Mouse (Mus musculus) kidney, postnatal 10 days (tissue): ENCODE data around the gene Capn5.
A peak's percentile ranks its signal among the peaks of the same experiment; 100 is the strongest.
"Not testable (repeated sequence)": the region's sequence is repeated elsewhere in the genome, so short reads cannot be mapped to it uniquely, and the experiment has no call there.

Experiments used
- DNase-seq: peaks from one replicate; pipeline ENCODE4 v3.0.0; 2021; ENCODE audit warnings: mixed read lengths

The Capn5 gene

DNA sequence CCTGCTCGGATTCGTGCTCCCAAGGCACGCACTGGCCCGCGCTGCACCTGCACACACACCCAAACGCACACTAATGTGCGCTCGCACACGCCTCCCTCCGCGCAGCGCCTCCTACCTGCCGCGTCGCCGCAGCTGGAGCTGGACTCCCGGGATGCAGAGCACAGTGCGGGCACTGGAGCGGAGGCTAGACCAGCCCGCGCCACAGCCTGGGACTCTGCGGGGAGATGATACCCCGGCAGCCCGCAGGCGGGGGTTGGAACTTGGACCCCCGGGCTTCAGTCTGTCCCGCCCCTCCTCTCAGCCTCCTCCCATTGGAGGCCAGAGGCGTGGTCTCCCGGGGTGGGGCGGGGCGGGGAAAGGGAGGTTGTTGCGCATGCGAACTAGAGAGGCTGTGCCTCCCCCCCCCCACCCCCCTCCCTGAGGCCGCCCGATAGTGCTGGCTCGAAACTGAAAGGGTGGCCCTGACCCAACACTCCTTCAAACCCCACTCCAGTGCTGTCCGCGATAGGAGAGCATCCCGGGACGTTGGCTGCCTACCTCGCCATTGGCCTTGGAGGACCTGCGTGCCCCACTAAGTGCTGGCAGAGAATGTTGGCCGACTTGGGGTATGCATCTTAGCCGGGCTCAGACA, at the start of gene Capn5:
Gene Capn5, minus strand, starts transcription at position 346 of the 631 bp plus-strand sequence.
- DNase-seq, result peak; percentile 78

GRCm38 (mm10) chr7:98223796-98224195, 45.7 kb upstream of the Capn5 start:
- DNase-seq, result no peak

GRCm38 (mm10) chr7:98216713-98217112, 38.6 kb upstream of the Capn5 start:
- no peak for DNase-seq

DNA sequence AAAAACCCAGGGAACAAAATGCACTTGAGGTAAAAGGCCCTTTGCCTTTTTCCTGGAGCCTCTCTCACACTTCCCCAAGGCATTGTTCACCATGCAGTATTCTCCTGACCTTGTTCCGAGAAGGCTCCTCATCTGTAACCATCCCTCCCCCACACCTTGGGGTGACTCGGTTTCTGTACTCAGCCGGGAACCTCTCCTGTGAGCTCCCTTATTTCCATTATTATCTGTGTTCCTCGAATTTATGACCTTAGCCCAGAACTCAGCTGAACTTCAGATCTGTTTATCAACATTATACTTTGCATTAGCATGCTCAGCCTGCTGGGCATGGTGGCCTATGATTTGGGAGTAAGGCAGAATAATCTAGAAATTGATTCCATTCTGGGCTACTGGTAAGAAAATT, 24.9 kb upstream of the Capn5 start:
- DNase-seq, result no peak

DNA sequence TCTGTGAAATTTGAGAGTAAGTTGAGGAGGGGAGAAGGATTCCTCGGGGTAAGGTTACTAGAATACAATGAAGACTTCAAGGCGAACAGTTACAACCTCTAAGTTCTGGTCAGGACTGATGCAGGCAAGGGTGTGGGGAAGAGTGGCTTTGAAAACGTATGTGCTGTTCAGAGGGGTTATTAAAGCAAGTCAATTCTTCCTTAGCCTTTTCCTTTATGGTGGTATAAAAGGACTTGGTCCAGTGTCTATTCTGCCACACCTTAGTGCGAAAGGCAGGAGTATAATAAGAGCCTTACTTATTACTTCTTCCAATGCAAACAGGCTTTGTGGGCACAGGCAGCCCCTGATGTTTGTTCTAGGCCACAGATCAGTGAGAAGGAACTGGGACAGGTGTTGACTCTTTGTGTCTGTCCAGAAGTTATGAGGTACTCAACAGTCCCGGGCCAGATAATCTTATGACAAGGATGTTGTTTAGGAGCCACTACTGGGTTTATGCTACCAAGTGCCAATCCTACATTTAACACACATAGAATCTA, 23.5 kb upstream of the Capn5 start:
- no peak for DNase-seq

GRCm38 (mm10) chr7:98200396-98200795, 22.3 kb upstream of the Capn5 start:
- DNase-seq, result no peak

- no peak for DNase-seq
These were observed 21.3 kb upstream of the Capn5 start, which contains the start of gene B3gnt6 for GRCm38 (mm10) chr7:98199381-98199780. B3gnt6 (minus strand) TSS chr7:98199481.

DNA sequence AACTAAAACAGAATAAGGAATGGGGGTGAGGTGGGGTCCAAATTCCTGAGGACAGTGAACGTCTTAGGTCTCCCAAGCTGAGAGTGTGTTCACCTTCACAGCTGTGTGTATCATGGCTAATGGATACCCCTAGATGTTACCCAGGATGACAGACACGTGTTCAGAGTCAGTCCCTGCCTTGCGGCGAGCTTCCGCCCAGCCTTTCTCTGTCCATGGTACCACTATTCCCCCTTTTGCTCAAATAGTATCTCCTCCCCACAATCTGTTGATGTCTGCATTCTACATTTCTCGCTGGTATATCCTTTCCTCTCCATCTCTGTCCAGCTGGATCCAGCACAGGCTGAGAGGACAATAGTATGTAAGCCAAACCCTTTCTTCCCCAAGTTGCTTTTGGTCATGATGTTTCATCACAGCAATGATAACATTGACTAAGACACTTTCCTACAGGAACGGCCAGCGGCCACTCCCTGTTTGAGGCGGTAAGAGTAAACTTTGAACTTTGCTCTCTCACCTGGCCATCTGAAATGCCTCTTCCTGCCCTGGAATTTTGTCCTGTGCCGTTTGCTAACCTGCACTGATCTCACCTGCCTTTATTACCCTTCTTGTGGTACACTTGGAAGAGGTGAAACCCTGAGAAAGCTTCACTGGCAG, 17.2 kb upstream of the Capn5 start:
- no peak for DNase-seq

- no peak for DNase-seq
These were observed 16.1 kb upstream of the Capn5 start for GRCm38 (mm10) chr7:98194026-98194792.

DNA sequence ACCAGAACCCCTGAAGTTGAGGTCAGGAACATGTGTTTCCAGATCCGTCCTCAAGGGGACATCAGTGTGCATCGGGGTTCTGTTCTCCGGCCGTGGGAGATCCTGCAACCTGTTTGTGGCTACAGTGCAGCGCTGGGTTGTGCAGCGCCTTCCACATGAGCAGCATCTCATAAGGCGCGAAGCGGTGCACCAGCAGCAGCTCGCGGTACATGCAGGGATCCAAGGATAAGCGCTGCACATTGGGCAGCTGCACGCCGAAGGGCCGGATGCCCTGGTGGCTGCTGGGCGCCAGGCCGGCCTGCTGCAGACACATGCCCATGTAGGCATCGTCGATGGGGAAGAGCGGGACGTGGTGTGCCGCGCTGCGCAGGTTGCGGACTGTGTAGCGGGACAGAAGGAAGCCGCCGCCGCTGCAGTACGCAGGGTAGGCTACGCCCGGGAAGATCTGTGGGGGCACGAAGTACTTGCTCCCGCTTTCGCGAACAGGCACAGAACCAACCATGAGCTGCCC, 15.5 kb upstream of the Capn5 start:
- peak; percentile 32 for DNase-seq

DNA sequence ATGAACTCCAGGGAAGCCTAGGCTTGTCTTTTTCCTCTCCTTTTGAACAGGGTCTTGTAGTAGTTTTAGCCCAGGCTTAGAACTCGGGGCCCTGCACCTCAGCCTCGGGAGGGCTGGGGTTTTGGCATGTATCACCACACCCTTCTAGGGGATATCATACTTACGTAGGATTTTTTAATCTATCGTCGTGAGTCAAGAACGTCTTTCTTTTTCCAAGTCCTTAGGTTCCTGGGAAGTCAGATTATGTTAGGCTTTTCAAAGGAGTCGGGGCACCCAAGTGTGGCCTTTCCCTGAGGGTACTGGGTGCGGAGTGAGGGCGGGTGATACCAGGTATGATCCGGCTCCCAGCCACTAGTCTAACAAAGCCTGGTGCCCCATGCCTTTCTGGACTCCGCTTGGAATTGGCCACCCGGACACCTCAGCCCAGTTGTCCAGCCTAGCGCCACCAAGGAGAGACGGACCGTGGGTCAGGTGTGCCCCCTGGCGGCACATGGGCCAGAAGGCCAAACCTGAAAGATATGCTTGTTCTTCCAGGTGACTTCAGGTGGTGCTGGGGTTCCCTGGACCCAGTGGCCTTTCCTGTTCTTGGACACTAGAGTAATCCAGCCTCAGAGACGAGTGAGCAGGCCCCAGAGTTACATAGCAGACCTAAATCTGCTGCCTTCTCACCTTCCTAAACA, 13.6 kb upstream of the Capn5 start:
- peak; percentile 75 for DNase-seq

DNA sequence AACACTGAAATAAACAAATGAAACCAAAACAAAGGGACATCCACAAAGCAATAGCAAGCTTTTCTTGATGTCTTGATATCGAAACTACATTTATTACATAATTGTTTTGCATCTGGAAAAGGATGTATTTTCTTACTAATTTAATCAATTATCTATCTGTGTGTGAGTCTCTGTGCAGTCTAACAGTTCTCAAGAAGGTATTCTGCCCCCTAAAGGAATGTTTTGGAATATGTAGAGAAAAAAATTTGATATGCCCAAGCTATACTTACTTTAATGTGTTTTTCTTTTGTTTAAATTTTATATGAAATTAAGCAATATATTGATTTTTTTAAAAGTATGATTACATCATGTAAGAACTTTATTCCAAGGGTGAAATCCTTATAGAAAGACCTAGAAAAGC, 12.5 kb upstream of the Capn5 start:
- no peak for DNase-seq

DNA sequence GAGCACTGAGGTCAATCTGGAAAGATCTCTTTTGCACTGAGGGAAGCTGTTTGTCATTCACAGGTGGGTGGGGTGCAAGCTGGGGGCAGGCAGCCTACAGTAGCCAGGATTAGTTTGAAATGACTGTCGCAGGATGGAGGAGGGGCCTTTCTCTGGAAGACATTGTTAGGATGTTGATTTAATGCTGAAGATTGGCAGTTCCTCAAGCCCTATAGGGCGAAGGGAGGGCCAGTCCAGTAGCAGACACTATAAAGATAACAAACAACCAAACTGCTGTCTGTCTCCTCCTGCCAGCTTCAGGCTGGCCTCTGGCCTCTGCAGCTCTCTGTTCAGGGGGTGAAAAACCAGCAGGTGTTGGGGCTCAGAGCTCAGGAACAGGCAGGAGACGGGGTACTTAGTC, 11.7 kb upstream of the Capn5 start:
- no peak for DNase-seq

GRCm38 (mm10) chr7:98188680-98189079, 10.6 kb upstream of the Capn5 start:
- no peak for DNase-seq

DNA sequence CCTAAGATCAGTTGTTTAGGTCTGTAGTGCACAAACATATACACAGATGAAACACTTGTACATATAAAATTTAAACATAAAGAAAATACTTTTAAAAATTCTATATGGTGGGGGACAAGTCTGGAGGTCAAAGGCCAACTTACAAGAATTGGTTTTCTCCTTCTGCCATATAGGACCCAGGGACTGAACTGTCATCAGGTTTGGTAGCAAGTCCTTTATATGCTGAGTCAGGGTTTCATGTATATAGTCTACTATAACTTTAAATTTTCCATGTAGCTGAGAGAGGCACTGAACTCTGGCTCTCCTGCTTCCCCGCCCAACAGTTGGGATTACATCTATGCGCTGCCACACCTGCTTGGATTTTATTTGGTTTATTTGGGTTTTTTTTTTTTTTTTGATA, 10.2 kb upstream of the Capn5 start:
- DNase-seq, result no peak

DNA sequence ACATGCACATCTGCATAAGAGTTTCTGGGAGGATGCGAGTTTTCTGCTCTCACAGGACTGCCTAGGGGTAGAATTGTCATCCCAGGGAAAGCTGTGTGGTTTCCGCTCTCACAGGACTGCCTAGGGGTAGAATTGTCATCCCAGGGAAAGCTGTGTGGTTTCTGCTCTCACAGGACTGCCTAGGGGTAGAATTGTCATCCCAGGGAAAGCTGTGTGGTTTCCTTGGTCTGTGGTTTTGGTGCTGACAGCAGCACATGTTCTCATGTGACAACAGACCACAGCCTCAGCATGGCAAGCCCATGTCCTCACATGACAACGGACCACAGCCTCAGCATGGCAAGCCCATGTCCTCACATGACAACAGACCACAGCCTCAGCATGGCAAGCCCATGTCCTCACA, 9.3 kb upstream of the Capn5 start:
- not testable (repeated sequence) for DNase-seq

DNA sequence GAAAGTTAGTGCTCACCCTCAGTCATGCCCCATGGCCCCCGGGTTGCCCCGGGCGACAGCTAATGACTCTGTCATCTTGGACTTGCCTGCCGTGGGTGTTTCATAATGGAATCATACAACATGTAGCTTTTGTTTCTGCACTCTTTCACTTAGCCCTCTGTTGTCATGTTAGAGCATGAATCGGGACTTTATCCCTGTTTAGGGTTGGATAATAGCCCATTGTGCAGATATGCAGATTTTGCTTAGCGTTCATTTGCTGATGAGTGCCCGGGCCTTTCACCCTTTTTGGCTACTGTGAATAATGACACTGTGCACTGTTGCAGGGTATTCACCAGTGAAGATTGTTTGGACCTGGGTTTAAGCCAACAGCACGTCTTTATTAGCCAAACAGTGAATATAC, 8.6 kb upstream of the Capn5 start:
- no peak for DNase-seq

DNA sequence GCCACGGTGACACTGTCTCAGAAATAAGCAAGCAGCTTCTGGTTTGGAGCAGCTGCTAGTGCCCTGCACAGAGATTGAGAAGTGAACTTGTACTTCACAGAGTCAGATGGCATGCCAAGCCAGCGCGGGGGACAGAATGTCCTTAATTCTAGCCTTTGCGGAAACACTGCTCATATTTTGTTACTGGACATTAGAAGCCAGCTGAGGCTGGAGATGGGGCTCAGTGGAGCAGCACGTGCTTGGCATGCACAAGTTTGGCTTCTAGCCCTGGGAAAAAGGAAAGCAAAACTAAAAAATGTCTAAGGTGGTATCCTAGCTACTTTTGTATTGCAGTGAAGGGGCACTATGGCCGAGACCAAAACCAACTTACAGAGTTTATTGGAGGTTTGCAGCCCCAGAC, 7.3 kb upstream of the Capn5 start:
- peak; percentile 20 for DNase-seq

DNA sequence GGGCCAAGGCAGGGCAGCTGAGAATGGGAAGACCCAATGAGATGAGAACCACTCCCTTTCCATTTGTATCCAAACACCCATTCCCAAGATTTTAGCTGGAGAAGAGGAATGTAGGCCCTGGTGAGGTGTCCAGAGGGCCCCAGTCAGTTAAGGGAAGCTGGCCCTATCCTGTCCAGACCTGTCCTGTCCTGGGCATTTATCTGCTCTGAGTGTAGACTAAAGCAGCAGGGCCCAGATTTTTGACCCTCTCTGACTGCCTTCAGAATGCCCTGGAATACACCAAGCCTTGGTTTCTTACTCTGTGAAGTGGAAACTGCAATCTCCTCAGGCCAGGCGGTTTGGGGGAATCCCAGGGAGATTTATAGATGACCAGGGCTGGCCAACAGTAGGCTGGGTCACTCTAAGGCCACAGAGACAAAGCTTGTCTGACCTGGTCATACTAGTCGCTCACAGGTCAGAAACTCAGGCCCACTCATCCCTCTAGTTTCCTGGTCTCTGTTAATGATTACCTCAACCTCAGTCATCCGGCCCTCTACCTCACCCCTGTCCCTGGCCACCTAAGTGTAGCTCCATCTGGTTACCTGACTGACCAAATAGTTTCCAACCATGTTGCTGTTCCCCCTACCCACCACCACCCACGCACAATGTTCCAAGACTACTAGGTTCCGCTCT, 622 bp upstream of the Capn5 start:
- peak; percentile 33 for DNase-seq

DNA sequence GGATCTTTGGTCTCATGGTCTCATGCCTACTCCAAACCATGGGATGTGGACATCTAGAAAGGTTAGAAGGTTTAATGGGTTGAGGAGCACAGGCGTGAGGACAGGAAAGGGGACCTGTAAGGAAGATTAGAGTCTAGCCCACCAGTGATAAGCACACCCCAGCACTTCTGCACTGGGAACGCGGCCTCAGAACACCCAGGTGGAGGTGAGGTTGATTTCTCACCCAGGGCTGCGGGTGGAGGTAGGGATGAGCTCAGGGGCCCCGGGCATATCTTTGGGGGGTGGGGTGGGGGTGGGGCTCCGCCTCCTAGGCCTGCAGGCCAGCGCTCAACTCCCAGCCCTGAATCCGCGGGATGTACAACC, 527 bp downstream of the Capn5 start:
- no peak for DNase-seq

GRCm38 (mm10) chr7:98177071-98177485, 996 bp downstream of the Capn5 start:
- peak; percentile 10 for DNase-seq

DNA sequence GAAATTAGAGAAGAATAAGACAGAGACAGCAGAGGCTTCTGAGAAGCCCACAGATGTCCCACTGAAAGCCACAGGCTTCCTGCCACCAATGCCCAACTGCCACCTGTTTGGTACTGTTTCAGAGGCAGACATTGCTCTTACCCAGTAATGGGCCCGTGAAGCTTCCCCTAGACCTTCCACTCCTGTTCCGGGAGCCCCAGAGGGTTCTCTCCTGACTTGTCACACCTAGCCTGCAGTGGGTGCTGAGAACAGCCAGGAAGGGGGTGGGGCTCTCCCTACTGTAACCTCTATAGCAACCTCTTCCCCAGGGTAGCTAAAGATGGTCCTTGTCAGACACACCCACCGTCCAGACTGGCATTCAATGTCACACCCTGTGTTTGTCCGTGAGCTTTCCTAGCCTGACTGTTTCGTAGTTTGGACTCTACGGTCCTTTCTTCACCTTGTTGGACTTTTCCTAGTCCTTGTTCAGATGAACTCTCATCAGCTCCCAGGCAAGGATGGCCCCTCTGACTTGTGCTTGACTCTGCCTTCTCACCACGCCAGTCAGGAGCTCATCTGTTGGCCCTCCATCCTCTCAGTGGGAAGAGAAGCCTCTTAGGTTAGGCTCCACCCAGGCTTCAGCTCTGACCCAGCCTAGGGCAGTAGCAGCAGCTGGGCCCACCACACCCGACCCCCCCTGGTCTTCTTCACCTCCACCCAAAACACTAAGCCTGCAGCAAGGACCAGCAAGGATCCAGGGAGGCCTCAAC, 1.6 kb downstream of the Capn5 start:
- DNase-seq, result peak; percentile 5
